Mouse (Mus musculus): Measurements from ENCODE around the gene Tcstv1.
"Not testable (repeated sequence)": the region's sequence is repeated elsewhere in the genome, so short reads cannot be mapped to it uniquely, and the experiment has no call there.

The Tcstv1 gene

GRCm38 (mm10) chr13:119894685-119895084 is at the start of gene Tcstv1:
Gene Tcstv1, minus strand, starts transcription at chr13:119894785.
- DNase-seq: not testable (repeated sequence)

- DNase-seq: not testable (repeated sequence)
Observed at GRCm38 (mm10) chr13:119929172-119929571, 34.6 kb upstream of the Tcstv1 start, which contains the start of gene Gm21761. Gene Gm21761, minus strand, starts transcription at chr13:119929272.

GRCm38 (mm10) chr13:119924597-119925340 is 30.2 kb upstream of the Tcstv1 start:
- DNase-seq: not testable (repeated sequence)

- not testable (repeated sequence) for DNase-seq
Observed at GRCm38 (mm10) chr13:119916966-119917722, 22.6 kb upstream of the Tcstv1 start.

GRCm38 (mm10) chr13:119916449-119916848 is 21.9 kb upstream of the Tcstv1 start:
- DNase-seq: not testable (repeated sequence)

GRCm38 (mm10) chr13:119898549-119898948 is 4.0 kb upstream of the Tcstv1 start:
- not testable (repeated sequence) for DNase-seq

- peak; percentile 34 to 68 for DNase-seq
Observed at GRCm38 (mm10) chr13:119886896-119887295, 7.7 kb downstream of the Tcstv1 start.

- not testable (repeated sequence) for DNase-seq
Observed at GRCm38 (mm10) chr13:119864395-119864999, 30.1 kb downstream of the Tcstv1 start.

GRCm38 (mm10) chr13:119862399-119862798 is 32.2 kb downstream of the Tcstv1 start:
- DNase-seq: not testable (repeated sequence)
